Mouse (Mus musculus) splenic B cell, adult 2 months (primary cell): ENCODE results near the gene Txndc11.

Experiments used
- DNase-seq: peaks from one replicate; pipeline ENCODE4 v3.0.0-alpha.2; 2011; ENCODE audit warnings: low read depth, low spot score
- H3K27me3 ChIP-seq: 2 replicates; pipeline ENCODE4 v1.6.1; 2012; ENCODE audit warnings: mild to moderate bottlenecking, low read length, moderate library complexity, mixed read lengths; ENCODE audit not compliant: control insufficient read depth, poor library complexity, insufficient read depth, severe bottlenecking
- H3K36me3 ChIP-seq: 2 replicates; pipeline ENCODE4 v1.6.1; 2012; ENCODE audit warnings: mild to moderate bottlenecking, low read length, moderate library complexity, mixed read lengths; ENCODE audit not compliant: control insufficient read depth, poor library complexity, insufficient read depth, severe bottlenecking

The Txndc11 gene

GRCm38 (mm10) chr16:11133476-11134347 is 738 bp downstream of the Txndc11 start:
- peaks cover 8% of the 10 kb centered on the region for H3K36me3 ChIP-seq
- DNase-seq = no peak
- H3K27me3 ChIP-seq = no peaks in the 10 kb centered on the region

GRCm38 (mm10) chr16:11132839-11133238 is 1.6 kb downstream of the Txndc11 start:
- DNase-seq = no peak
- Histone ChIP-seq H3K36me3 (peaks cover 6% of the 10 kb centered on the region), H3K27me3 (no peaks in the 10 kb centered on the region)

- Histone ChIP-seq H3K36me3 (peaks cover 7% of the 10 kb centered on the region; the same call in 1 of the 2 replicates), H3K27me3 (no peaks in the 10 kb centered on the region)
- no peak for DNase-seq
These were observed 6.1 kb downstream of the Txndc11 start for GRCm38 (mm10) chr16:11128301-11128700.

- Histone ChIP-seq H3K27me3 (no peaks in the 10 kb centered on the region), H3K36me3 (peaks cover 4% of the 10 kb centered on the region; the same call in 1 of the 2 replicates)
These were observed 9.1 kb downstream of the Txndc11 start for GRCm38 (mm10) chr16:11125371-11125770.

GRCm38 (mm10) chr16:11124110-11124509 is 10.3 kb downstream of the Txndc11 start:
- Histone ChIP-seq H3K27me3 (no peaks in the 10 kb centered on the region), H3K36me3 (peaks cover 4% of the 10 kb centered on the region; the same call in 1 of the 2 replicates)
- no peak for DNase-seq

More at GRCm38 (mm10) chr16:11125371-11125770, 9.1 kb downstream of the Txndc11 start:
- no peak for DNase-seq

- DNase-seq = no peak
- Histone ChIP-seq H3K27me3 (no peaks in the 10 kb centered on the region), H3K36me3 (peaks cover 4% of the 10 kb centered on the region; the same call in 1 of the 2 replicates)
These were observed 11.8 kb downstream of the Txndc11 start for GRCm38 (mm10) chr16:11122625-11123024.

- H3K36me3 ChIP-seq = no peaks in the 10 kb centered on the region; the same call in 1 of the 2 replicates
- peak; percentile 75 for DNase-seq
- no peaks in the 10 kb centered on the region for H3K27me3 ChIP-seq
These were observed 25.2 kb downstream of the Txndc11 start for GRCm38 (mm10) chr16:11109198-11109740.

- peak; percentile 22 for DNase-seq
- no peaks in the 10 kb centered on the region for H3K27me3 ChIP-seq
These were observed 29.5 kb downstream of the Txndc11 start for GRCm38 (mm10) chr16:11104905-11105304.

GRCm38 (mm10) chr16:11097301-11097700 is 37.1 kb downstream of the Txndc11 start:
- no peak for DNase-seq
- no peaks in the 10 kb centered on the region for H3K27me3 ChIP-seq
- H3K36me3 ChIP-seq = peaks cover 2% of the 10 kb centered on the region; the same call in 1 of the 2 replicates

More at GRCm38 (mm10) chr16:11104905-11105304, 29.5 kb downstream of the Txndc11 start:
- peaks cover 4% of the 10 kb centered on the region for H3K36me3 ChIP-seq

GRCm38 (mm10) chr16:11093717-11094386 is 40.6 kb downstream of the Txndc11 start:
- no peak for DNase-seq
- peaks cover under 1% of the 10 kb centered on the region; the same call in 1 of the 2 replicates for H3K36me3 ChIP-seq
- H3K27me3 ChIP-seq = no peaks in the 10 kb centered on the region

GRCm38 (mm10) chr16:11092523-11092922 is 41.9 kb downstream of the Txndc11 start:
- peak; percentile 58 for DNase-seq
- peaks cover 6% of the 10 kb centered on the region for H3K36me3 ChIP-seq
- H3K27me3 ChIP-seq = no peaks in the 10 kb centered on the region

- Histone ChIP-seq H3K27me3 (no peaks in the 10 kb centered on the region), H3K36me3 (peaks cover 6% of the 10 kb centered on the region)
- no peak for DNase-seq
These were observed 42.4 kb downstream of the Txndc11 start for GRCm38 (mm10) chr16:11092061-11092460.

GRCm38 (mm10) chr16:11090836-11091570 is 43.4 kb downstream of the Txndc11 start:
- Histone ChIP-seq H3K27me3 (no peaks in the 10 kb centered on the region), H3K36me3 (peaks cover 6% of the 10 kb centered on the region)
- DNase-seq = peak; percentile 69

- Histone ChIP-seq H3K36me3 (peaks cover 14% of the 10 kb centered on the region), H3K27me3 (no peaks in the 10 kb centered on the region)
- peak; percentile 62 for DNase-seq
These were observed 47.4 kb downstream of the Txndc11 start for GRCm38 (mm10) chr16:11086856-11087588.
